Mouse (Mus musculus) CH12F3 (cell line): ENCODE results near the gene Svs1.

Experiments
- in situ Hi-C: fragments of 300-500 bp; cut with MboI; formaldehyde crosslinking; loops from 2 replicates; pipeline ENCODE4 v1.14.3; 2020; ENCODE audit warnings: low sequenced_read_pairs

Gene Svs1

DNA sequence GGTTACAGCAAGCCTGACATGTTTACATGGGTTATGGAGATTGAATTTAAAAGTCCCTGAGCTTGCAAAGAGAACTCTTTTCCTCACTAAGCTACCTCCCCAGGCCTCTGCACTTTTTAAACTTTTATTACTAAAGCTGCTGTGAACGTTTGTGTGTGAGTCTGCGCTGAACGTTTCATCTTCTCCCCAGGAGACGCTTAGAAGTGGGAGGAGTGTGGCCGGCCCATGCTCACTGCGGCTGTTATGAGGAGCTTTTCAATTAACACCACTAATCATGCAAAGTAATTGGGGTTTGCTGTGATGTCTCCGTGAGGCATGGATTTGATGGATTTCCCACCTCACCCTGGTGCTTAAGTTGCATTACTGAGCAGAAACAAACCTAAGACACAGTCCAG lies 22.5 kb downstream of the Svs1 start:
- in situ Hi-C loops = no loop called here

DNA sequence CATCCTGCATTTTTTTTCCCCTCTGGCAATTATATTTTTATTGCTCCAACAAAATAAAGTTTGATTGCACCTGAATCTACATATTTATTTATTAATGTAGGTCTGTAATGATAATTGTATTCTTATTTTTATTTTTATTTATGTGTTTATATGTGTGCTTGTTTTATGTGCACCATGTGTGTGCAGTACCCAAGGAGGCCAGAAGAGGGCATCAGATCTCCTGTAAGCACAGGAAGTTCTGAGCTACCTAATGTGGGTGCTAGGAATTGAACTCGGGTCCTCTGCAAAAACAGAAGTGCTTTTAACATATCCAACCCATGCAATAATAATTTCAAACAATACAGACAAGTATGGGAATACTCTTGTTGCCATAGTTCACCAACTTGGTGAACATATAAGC lies 23.0 kb downstream of the Svs1 start:
- in situ Hi-C loops = no loop called here

DNA sequence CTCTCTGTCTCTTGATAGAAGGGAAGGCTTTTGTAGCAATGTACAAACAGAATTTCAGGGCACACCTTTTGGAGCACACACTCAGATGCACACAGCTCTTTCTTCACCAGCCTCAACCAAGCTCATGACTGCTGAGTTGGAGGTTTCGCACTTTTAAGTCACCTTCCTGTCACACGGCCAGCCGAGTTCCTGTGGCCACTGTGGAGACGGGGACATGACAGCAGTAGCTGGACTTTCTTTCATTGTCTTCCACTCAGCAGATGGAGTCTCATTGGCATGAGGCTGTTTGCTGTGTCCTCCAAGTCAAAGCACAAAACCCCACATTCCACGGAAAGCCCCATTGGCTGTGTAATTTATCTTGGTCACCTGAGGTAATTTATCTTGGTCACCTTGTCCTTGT lies 24.5 kb downstream of the Svs1 start:
- in situ Hi-C loops = no loop called here

DNA sequence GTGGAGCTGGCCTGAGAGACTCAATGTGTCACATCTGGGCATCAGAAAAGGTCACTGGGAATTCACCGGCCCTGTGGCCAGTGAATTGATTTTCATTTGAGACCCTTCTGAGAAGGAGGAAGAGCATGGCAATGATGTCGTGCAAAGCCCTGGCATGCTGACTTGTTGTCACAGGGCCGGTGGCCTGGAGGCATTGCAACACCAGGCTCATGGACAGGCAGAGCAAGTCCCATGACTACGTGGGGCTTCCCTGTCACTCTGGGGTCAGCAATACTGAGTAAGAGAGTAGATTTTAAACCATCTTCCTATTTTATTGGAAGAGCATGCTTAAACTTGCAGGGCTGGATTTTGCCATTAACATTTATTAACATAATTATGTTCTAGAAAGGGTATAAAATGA lies 26.4 kb downstream of the Svs1 start:
- in situ Hi-C loops = no loop called here

DNA sequence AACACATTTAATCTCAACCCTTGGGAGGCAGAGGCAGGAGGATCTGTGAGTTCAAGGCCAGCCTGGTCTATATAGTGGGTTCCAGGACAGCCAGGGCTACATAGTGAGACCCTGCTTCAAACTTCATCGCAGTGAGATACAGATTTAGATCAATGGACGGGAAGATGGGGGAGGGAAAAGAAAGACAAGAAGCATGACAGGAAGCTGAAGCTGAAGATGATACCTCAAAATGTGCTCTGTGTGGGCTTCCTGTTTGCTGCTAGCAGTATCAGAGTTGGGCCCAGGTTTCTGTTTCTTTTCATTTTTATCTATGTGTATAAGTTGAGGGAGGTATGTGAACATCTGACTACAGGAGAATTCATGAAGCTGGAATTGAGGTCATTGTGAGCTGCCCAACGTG lies 26.8 kb downstream of the Svs1 start:
- in situ Hi-C loops = no loop called here

DNA sequence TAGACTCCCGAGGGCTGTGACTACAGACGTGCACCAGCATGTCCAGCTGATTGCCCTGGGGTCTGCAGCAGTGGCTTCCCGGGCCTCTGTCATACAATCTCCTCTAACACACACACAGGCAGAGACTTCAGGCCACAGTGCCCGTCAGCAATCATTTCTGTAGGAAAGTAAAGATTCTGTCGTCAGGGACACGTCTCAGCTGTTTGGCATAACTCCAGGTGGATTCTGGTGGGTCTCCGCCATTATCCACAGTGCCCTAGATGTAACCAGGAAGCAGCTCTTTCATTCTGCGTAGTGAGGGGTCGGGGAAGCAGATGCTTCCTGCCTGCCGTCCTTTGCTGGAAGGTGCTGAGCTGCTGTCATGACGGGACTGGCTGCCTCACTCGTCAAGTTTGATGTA lies 30.5 kb downstream of the Svs1 start:
- in situ Hi-C loops = no loop called here

DNA sequence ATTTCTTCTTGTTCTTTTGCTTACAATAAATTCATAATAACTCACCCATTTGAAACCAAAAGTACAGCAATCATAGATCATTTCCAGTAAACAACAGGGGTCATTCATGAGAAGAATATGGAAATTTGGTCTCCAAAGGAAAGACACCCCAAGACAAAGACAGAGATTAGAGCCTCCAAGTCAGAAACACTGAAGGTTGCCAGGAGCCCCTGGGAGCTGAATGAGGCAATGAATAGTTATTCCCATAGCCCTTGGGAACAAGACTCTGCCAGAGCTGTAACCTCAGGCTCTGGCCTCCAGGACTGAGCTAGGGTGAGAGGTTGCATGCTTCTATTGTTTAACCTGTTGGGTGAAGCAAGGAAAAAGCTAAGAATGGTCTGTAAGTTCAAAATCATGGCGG lies 32.7 kb downstream of the Svs1 start:
- in situ Hi-C loops = no loop called here

DNA sequence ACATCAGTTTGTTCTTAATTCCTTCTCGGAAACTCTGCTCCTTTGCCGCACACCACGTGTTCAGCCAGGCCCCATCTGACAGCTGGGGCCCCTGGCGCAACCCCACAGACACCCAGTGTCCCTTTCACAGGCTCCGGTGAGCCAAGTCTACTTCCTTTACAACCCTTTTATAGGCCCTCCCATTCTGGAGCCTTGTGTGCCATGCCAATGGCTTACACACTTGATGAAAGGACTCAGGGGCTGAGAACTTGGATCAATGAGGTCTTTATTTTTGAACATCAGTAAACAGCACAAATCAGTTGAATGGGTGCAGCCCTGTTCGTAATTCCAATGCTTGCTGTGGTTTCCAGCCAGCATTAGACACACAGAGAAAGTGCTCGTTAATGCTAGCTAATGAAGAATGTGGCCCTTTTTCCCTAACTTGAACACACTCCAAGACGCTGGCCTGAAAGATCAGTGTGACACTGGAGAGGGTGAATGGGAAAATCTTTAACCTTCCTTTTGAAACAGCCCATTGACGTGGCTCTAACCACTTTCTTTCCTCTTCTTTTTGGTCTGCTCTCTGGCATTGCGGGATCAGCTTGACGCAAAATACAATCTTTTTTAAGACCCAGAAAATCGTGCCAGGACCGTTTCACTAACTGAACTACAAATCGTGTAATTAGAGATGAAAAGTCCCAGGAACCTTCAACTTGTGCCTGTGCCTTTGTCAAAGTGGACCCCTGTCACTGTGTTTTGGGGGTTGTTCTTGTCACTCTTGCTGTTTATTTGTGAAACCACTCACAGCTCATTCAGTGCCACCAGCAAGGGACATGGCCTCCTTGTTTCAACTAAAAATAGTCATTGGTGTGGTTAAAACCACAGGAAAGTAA lies 34.7 kb downstream of the Svs1 start:
- in situ Hi-C loops = no loop called here

DNA sequence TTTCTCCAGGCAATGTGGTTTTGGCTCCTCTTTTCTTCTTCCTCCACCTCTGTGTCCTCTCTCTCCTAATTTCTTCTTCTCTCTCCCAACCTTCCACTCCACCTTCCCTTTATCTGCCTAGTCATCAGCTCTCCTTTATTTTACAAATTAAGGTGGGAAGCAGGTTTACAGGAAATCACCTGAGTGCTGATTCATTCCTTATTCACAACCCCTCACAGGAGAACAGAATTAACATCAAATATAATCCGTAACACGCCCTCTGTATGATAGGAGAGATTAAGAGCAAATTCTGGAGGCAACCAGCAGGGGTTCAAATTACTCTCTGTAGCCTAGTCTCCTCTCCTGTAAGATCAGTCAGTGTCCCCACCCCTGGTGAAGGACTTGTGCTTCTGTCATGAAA lies 35.7 kb downstream of the Svs1 start:
- in situ Hi-C loops = no loop called here

DNA sequence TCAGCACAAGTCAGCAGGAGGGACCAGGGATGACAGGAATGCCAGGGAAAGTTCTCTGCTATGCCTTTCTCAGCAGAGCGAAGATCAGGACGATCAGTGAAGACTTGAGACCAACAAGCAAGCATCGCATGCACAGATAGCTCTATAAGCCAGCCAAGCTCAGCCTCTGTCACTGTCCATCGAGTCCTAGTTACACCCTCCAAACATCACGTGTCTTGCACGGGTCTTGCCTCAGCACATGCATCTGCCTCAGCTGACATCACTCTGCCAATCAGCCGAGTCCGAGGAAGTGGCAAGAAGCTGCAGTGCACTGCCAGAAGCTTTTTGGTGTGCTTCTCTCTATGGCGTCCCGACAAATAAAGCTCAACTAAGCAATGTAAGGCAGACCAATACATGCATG lies 36.7 kb downstream of the Svs1 start:
- in situ Hi-C loops = no loop called here

DNA sequence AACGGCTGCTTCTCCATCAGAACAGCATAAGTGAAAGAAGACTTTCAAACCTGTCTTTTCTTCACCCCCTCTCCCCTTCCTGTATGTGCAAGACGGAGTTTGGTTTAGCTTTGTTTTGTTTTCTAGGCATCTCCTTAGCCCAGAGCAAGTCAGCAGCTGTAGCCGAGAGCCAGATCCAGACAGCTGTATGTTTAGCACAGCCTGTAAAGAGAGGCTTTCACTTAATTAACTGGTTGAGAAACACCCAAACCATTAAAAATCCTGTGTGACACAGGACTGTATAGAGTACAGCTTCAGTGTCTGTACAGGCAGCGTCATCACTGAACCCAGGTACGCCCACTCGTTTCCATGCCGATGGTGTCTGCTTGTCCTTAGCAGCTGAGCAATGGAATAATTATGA lies 38.6 kb downstream of the Svs1 start:
- in situ Hi-C loops = no loop called here

DNA sequence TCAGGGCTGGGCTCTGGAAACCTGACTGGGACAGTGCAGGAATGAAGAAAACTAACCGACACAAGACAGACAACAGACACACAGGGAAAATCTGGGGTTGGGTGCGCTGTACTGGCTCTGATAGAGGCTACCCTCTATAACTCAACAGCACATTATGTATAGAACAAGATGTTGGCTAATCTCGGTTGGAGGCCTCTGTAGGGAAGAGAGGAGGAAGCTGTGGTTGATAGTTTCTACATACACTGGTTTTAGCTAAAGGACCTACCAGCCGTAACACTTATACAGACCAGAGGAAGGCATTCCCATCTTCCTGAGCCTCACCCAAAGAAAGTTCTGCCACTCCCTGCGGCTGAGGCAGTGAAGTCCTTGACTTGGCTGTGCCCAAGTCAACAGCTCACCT lies 39.8 kb downstream of the Svs1 start:
- in situ Hi-C loops = no loop called here

DNA sequence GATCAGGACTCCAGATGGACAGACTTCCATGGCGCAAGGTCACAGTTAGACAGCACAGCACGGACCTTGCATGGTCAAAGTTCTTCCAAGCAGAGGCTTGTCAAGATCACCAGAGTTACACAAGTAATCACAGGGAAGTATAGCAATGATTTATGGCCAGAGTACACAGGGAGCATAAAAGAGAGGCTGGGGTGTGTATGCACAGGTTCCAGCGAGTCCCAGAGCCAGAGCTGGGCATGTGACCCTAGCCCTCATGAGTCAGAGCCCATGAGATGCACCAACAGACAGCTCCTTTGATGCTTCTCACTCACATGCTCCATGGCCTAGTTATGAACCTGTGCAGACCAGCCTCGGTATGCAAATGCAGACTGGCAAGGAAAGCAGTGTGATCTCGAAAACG lies 41.4 kb downstream of the Svs1 start:
- in situ Hi-C loops = no loop called here

DNA sequence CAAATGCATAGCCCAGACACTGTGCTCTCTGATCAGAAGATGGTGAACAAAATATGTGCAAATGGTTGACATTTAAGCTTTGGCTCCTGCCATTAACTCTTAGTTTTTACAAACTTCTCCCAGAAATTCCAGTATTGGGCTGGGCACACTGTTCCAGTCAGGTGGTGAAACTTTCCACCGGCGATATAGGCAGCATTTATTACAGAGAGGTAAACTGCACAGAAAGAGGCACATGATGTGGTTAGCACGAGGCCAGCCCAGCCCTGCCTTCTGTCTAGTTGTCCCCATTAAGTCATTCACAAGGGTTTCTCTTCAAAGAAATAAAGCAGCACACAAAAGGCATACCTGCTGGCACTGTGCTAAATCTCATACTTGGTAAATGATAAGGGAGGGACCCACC lies 42.0 kb downstream of the Svs1 start:
- in situ Hi-C loops = no loop called here

DNA sequence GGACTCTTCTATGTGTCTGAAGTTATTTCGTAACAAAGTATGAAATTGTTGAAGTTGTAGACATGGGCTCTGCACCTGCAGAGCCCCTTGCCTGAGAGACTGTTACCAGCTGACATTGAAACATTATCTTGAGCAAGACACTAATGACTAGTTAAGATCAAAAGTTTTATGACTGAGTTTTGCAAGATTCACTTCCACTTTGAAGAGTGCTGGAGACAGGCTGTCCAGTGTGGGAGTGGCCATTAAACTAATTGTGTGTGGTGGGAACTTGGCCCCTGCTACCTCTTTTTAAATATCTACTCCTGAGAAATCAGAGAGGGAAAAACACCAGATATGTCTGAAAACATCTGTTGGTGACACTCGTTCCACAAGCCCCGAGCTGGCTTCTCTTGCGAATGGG lies 44.6 kb downstream of the Svs1 start:
- in situ Hi-C loops = no loop called here

DNA sequence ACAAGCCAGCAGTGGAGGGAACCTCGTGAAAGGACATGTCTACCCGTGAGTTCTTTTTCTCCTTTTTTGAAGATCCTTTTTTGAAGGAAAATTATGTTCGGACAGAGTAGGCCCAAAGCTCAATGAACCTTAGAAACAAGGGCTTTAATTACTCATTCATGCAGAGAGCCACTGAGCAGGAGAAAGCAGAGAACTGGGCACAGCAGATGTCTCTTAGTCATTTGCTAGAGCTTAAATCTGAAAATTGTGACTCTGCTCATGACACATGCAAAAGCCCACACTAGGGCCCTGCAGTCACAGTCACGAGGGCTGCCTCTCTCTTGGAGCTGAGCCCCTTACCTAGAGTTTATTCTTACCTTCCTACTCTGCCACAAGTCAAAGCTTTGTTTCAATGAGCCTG lies 46.1 kb downstream of the Svs1 start:
- in situ Hi-C loops = no loop called here

DNA sequence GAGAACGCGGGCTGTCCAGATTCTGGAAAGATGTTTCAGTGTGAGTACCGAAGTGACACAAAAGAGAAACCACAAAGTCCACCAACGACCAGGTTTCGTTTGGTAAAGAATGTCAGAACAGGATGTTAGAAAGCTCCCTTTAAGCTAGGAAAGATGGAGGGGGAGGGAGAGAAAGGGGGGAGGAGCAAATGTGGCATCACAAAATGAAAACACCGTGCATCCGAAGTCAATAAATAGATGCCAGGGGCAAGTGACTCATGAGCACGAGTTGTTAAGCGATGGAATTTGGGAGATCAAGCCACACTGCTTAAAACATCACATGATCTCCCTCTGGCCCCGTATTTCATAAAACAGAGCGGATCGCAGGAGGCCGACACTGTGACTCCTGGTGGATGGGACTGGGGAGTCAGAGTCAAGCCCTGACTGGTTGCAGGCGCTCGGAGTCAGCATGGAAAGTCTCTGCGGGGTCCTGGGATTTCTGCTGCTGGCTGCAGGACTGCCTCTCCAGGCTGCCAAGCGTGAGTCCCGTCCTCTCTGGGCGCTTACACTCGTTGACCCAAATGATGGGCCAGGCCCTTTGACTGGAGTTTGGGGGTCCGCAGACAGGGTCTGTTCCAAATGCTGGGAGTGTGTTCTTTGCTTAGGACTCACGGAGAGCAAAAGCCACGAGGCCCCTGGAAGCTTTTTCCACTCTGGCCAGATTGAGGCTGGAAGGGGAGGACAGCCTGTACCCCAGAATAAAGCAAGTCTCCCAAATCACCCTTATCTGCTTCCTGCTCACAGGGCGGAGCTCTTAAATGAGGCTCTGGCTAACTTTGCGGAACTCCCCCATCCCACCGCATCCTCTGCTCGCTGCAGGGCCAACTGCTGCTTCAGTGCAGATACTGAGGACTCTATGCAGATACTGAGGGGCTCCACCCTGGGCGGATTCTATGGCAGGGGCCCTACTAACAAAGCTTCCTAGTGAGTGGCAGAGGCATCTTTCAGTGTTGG lies 49.9 kb downstream of the Svs1 start, which contains the start of gene Gpnmb:
Gene Gpnmb, plus strand, starts transcription at position 272 of the 993 bp plus-strand sequence.
- in situ Hi-C loops = no loop called here

DNA sequence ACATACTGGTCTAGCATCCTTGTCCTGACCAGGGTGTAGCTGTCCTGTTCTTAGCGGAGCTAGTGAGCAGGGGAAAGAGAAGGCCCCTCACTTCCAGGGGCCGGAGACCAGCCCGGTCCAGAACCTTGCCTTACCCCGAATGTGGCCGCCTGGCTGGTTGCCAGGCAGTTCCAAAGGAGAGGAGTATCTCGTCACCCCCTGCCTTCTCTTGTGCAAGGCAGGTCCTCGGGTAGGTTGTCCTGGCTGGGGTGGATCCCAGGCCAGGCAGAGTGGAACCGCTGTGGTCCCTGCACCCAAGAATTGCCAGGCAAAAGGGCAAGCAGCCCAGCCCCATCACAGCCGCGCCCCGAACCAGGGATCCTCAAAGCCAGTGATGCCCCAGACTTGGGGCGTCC lies 50.6 kb downstream of the Svs1 start:
- in situ Hi-C loops = no loop called here

DNA sequence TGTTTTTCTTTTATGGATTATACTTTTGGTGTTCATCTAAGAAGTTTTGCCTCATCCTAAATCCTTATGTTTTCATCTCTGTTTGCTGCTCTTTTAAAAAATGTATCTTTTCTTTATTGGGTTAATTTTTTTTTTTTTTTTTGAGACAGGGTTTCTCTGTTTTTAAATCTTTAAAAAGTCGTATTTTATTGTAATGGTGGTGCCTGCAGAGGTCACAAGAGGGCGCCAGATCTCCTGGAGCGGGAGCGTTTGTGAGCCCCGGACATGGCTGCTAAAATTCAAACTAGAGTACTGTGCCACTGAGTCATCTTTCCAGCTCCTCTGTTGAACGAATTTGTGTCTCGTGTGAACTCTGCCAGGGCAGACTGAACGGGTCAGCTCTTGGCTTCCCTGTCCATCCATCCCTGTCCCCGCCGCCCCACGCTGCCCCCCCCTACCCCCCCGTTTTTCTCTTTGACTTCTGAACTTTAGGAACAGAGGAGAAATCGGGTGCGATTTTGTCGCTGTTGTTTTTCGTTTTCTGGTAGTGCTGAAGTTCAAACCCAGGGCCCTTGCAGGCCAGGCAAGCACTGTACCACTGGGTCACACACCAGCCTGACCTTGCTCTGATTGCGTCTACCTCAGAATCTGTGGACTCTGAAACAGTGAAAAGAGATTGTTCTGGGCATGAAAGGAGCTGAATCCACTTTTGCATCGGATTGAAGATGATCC lies 53.0 kb downstream of the Svs1 start:
- in situ Hi-C loops = no loop called here
